Mouse (Mus musculus): ENCODE results near the gene Txndc16.

Txndc16 gene

DNA sequence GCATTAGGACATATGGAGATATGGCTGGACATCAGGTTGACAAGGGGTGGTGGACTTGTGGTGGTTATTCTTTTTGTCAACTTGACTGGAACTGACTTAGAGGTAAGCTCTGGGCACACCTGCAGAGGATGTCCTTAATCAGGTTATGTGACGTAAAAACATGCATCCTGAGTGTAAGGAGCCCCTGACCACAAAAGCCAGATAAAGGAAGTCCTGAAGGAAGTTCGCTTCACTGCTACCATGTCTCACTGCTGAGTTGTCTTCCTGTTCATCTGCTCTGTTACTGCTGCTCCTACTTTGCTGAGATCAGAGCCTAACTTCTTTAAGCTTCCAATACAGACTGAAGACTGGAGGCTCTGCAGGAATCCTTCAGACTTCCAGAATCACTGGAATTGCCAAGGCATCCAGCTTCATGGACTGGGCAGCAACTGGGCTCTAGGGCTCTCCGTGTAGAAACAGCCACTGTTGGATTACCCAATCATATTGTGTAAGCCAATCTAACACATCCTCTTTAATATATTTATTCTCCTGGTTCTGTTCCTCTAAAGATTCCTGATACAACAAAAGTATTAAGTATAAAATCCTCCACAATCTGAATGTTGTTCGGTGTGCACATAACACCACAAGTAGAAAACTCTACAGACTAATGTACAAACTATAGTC is 64.5 kb downstream of the Txndc16 start:
- no peak for DNase-seq (ENCODE audit: extremely low spot score, low read depth, low spot score)

DNA sequence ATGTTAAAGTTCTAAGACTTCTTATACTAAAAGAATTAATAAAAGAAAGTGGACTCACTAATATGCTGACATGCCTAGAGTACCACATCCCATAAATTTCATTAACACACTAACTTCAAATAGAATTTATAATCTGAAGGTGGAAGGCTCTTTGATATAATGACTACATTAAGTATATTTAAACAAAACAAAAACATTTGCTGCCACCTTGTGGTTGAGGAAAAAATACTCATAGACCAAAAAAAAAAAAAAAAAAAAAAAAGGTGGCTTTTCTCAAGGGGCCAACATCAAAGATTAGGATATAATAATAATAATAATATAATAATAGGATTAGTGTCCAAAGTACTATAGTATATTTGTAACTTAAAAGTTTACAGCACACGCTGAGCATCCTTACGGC is 66.9 kb downstream of the Txndc16 start:
- DNase-seq (ENCODE audit: extremely low spot score, low read depth, low spot score) = no peak

DNA sequence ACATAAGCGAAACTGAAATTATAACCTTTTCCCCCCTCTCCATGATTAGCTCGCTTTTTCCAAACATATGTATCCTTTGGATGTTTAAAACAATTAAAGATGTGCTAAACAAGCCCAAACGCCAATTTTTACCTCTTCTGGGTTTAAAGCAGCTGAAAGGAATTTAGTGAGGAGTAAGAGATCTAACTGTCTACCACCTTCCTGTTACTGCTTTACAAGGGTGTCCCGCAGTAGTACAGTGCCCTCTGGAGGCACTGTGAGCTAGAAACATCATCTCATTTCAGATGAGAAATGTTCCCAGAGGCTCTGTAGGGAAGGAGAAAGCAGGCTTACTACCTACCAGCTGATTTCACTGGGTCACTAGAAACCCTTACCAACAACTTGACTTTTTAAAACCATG is 77.6 kb downstream of the Txndc16 start:
- DNase-seq (ENCODE audit: extremely low spot score, low read depth, low spot score) = no peak

GRCm38 (mm10) chr14:45140344-45141080 is 79.6 kb downstream of the Txndc16 start:
- no peak for DNase-seq (ENCODE audit: extremely low spot score, low read depth, low spot score)

DNA sequence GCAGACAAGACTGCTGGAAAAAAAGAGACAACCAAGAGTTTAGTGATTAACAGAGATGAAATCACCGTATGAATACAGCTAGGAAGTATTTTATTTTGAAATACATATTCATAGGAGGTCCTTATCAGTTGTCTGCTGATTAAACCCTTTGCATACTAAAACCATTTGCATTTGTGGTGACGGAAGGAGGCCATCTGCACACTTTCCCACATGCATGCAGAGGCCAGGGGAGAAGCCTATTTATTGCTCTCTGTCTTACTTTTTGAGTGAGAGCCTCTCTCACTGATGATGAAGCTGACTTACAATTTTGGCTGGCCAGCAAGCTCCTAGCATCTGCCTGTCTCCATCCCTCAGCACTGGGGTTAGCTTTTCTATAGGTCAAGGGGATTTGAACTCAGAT is 84.2 kb downstream of the Txndc16 start:
- no peak for DNase-seq (ENCODE audit: extremely low spot score, low read depth, low spot score)

DNA sequence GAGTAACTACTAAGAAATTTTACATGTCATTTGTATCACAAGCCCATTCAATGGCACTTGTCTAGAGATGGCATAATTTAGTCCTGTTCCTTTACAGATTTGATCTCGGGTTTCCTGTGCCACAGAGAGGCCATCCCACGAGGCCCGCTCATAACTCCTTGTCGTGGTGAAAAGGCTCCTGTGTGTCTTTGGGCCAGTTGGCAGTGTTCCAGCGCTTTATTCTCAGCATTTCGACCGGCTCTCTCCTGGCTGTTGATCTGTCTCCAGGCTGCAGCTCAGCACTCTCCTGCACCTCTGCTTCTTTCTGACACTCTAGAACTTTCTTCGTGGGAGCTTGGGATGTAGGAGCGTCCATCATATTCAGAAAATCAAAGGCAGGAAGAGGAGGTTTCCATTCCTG is 84.6 kb downstream of the Txndc16 start:
- no peak for DNase-seq (ENCODE audit: extremely low spot score, low read depth, low spot score)

GRCm38 (mm10) chr14:45118359-45118758 is 101.8 kb downstream of the Txndc16 start:
- no peak for DNase-seq (ENCODE audit: extremely low spot score, low read depth, low spot score)

DNA sequence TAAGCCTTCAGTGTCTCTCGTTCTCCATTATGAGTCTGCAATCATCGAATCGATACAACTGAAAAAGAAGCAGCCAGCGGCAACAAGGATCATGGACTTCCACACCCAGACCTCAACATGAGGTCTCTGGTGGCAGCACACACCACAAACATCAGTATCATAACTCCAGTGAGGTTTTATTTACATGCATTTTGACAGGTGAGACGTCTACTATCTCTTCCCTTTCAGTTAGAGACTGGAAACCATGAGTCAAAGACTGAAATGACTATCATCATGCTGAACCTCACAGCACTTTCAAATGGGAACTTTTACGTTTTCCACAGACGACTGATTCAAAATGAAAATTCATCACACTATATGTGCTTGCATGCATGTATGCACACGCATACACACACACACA is 117.9 kb downstream of the Txndc16 start:
- no peak for DNase-seq (ENCODE audit: extremely low spot score, low read depth, low spot score)

GRCm38 (mm10) chr14:45092327-45092726 is 127.8 kb downstream of the Txndc16 start:
- DNase-seq (ENCODE audit: extremely low spot score, low read depth, low spot score) = no peak

DNA sequence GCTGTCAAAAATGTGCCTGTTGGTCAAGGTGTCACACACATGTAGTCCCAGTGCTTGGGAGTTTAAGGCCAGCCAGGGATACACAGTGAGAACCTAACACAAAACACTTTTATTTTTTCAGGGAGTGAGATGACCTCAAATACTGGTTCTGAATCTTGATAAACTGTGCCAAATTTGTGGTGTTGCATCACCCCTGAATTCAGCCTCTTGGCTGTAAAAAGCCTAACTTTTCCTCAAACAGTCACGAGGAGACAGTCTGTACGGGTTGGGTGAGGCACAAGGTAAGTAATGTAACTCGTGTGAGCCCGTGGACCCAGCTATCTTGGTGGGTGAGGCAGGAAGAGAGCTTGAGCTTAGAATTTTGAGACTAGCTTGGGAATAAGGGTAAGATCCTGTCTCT is 130.1 kb downstream of the Txndc16 start:
- DNase-seq (ENCODE audit: extremely low spot score, low read depth, low spot score) = no peak

- no peak for DNase-seq (ENCODE audit: extremely low spot score, low read depth, low spot score)
These were observed 134.3 kb downstream of the Txndc16 start for GRCm38 (mm10) chr14:45085651-45086425.

GRCm38 (mm10) chr14:45084656-45085280 is 135.4 kb downstream of the Txndc16 start:
- no peak for DNase-seq (ENCODE audit: extremely low spot score, low read depth, low spot score)

DNA sequence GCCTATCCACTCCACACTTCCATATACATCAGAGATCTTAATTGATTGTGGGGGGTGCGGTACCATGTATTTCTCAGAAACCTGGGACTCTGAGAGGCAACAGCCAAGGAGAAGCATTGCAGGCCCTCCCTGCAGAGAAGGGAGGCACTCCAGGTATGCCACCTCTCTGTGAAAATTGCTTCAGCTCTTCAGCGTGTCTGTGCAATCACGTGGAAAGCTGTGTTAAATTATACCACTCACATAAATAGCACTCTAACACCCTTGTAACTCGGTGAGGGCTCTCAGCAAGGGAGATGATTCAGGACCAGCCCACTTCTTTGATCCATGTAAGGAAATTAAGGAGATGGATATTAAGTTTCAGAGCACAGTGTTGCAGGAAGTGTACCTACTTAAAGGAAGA is 136.6 kb downstream of the Txndc16 start:
- no peak for DNase-seq (ENCODE audit: extremely low spot score, low read depth, low spot score)

Measured in hindlimb bud, embryonic 11.5 days (tissue).